Mouse (Mus musculus) megakaryocyte, embryonic 14.5 days (primary cell): ENCODE results near the gene Bfsp1.

ENCODE experiments used
- FLI1 ChIP-seq: IDR thresholded peaks from 2 replicates; pipeline ENCODE4 v1.6.1; 2012; ENCODE audit warnings: low read length, inconsistent platforms, mixed read lengths
- GATA1 ChIP-seq: IDR thresholded peaks from 3 replicates; pipeline ENCODE4 v1.6.1; 2012; ENCODE audit warnings: mixed read lengths, low read length, inconsistent platforms, borderline replicate concordance

- TF ChIP-seq GATA1 (no peak), FLI1 (no peak)
These were observed 21.4 kb downstream of the Bfsp1 start for GRCm38 (mm10) chr2:143841536-143841935.
